Mouse (Mus musculus) midbrain, embryonic 16.5 days (tissue): Measurements from ENCODE around the gene Fmo5. TPM values are rescaled to one million over a fixed set of nuclear protein-coding genes. Genes with fewer than 3 reads are reported as not detected.

Experiments
- ATAC-seq: fragments of 200-750 bp; cut with Nextera tagmentation; 2 replicates; pipeline ENCODE4 v1.8.0; 2017; ENCODE audit warnings: moderate TSS enrichment
- H3K27ac ChIP-seq: fragments of 300-500 bp; sonication (generic); 2 replicates; pipeline ENCODE4 v1.5.1; 2014; ENCODE audit warnings: mild to moderate bottlenecking, low read length, mixed read lengths
- H3K27me3 ChIP-seq: fragments of 300-500 bp; sonication (generic); 2 replicates; pipeline ENCODE4 v1.6.1; 2014; ENCODE audit warnings: low read depth, low read length, mixed read lengths; ENCODE audit not compliant: control insufficient read depth, insufficient read depth
- H3K36me3 ChIP-seq: fragments of 300-500 bp; sonication (generic); 2 replicates; pipeline ENCODE4 v1.6.1; 2014; ENCODE audit warnings: mild to moderate bottlenecking, low read length, moderate library complexity, mixed read lengths; ENCODE audit not compliant: control insufficient read depth, insufficient read depth
- H3K4me1 ChIP-seq: fragments of 300-500 bp; sonication (generic); 2 replicates; pipeline ENCODE4 v1.6.1; 2014; ENCODE audit warnings: mild to moderate bottlenecking, low read length, mixed read lengths; ENCODE audit not compliant: control insufficient read depth, insufficient read depth
- H3K4me2 ChIP-seq: fragments of 300-500 bp; sonication (generic); 2 replicates; pipeline ENCODE4 v1.6.1; 2014; ENCODE audit warnings: mild to moderate bottlenecking, low read length, mixed read lengths
- H3K4me3 ChIP-seq: fragments of 300-500 bp; sonication (generic); 2 replicates; pipeline ENCODE4 v1.5.1; 2014; ENCODE audit warnings: low read depth, mild to moderate bottlenecking, low read length, moderate library complexity, mixed read lengths
- H3K9ac ChIP-seq: fragments of 300-500 bp; sonication (generic); 2 replicates; pipeline ENCODE4 v1.6.1; 2014; ENCODE audit warnings: low read depth, low read length, mixed read lengths
- H3K9me3 ChIP-seq: fragments of 300-500 bp; sonication (generic); replicated peaks from 2 replicates; pipeline ENCODE4 v1.6.1; 2014; ENCODE audit warnings: mild to moderate bottlenecking, low read length, mixed read lengths; ENCODE audit not compliant: control insufficient read depth, poor library complexity, severe bottlenecking
- WGBS: fragments of 180-500 bp; shearing (Covaris S2); extraction: QIAGEN DNeasy Blood & Tissue Kit; methylation state at CpG from one replicate; pipeline ENCODE4 v1.1.7; 2014; 5-methylcytosine and 5-hydroxymethylcytosine counted together
- polyA plus RNA-seq: library from polyadenylated mRNA; unstranded; fragments of >200 nt; fragmentation: Nextera tagmentation; extraction: Ambion mirVana; gene quantifications from 2 replicates; pipeline ENCODE4 v1.2.1, GENCODE M21; 2015

The Fmo5 gene
- polyA plus RNA-seq, 1 experiment from 2014 or later = 0.70 TPM

DNA sequence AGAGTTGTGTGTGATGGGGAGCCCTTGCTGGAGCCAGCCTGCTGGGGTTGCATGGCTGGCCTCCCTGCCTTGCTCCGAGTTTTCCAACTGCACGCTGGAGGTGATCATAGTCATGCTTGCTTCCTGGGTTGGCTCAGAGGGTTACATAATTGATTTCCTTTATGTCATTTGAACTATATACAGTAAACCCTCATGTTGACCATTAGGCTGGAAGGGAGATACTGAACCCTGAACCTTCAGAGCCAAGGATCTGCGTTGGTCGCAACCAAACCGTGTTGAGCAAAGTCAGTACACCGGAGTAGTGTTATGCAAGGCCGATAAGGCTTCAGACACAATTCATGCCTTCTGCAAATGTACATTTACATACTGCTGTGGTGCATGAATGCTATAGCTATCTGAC, 711 bp upstream of the Fmo5 start:
- no peak overlapping the region for H3K4me3 ChIP-seq
- no peaks in the 10 kb centered on the region for H3K27me3 ChIP-seq
- H3K27ac ChIP-seq = no peak overlapping the region
- no peak for ATAC-seq
- H3K9me3 ChIP-seq = no peaks in the 10 kb centered on the region
- WGBS = 82% methylated on average over 7 of the region's 7 CpGs
- H3K9ac ChIP-seq = no peak overlapping the region
- H3K36me3 ChIP-seq = no peaks in the 10 kb centered on the region
- no peaks in the 10 kb centered on the region for H3K4me1 ChIP-seq
- H3K4me2 ChIP-seq = no peak overlapping the region

DNA sequence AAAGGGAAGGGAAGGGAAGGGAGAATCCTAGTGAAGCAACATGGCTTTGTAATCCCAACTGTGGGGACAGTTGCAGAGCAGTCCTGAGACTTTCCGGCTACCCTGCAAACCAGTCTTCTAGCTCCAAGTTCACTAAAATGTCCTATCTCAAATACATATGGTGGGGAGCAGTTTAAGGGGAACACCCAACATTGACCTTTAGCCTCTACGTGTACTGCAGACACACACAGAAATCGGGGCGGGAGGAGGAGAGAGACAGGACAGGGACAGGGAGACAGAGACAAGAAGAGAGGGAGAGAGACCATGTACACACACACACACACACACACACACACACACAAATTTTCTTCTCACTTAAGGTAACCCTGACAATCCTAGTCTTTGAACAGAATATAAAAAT, 1.3 kb downstream of the Fmo5 start:
- whole genome bisulfite sequencing = 88% methylated on average over 4 of the region's 4 CpGs
- Histone ChIP-seq H3K9me3 (no peaks in the 10 kb centered on the region), H3K27me3 (no peaks in the 10 kb centered on the region), H3K4me2 (no peak overlapping the region), H3K36me3 (no peaks in the 10 kb centered on the region), H3K4me3 (no peak overlapping the region), H3K27ac (no peak overlapping the region), H3K9ac (no peak overlapping the region), H3K4me1 (no peaks in the 10 kb centered on the region)
- ATAC-seq = no peak

DNA sequence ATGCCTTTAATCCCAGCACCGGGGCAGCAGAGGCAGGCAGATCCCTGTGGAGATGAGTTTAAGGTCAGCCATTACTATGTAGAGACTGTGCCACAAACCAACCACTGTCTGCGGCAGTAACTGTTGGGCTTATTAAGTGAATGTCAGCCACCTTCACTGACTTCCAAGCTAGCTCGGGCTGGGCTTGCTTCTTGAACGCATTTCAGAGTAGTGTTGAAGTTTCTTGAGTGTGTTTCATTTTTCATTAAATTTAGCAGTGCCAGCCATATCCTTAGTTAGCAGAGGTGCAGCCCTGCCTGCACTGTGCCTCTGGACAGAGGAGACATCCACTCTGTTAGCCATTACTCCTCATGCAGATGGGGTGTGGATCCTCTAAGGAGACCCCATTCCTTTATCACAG, 2.1 kb downstream of the Fmo5 start:
- WGBS = 94% methylated on average over 4 of the region's 4 CpGs
- no peaks in the 10 kb centered on the region for H3K27me3 ChIP-seq
- no peak for ATAC-seq
- no peak overlapping the region for H3K27ac ChIP-seq
- H3K9ac ChIP-seq = no peak overlapping the region
- no peaks in the 10 kb centered on the region for H3K9me3 ChIP-seq
- H3K36me3 ChIP-seq = no peaks in the 10 kb centered on the region
- H3K4me2 ChIP-seq = no peak overlapping the region
- H3K4me1 ChIP-seq = no peaks in the 10 kb centered on the region
- H3K4me3 ChIP-seq = no peak overlapping the region

- ATAC-seq = no peak
- Histone ChIP-seq H3K9me3 (no peaks in the 10 kb centered on the region), H3K27me3 (no peaks in the 10 kb centered on the region), H3K9ac (no peak overlapping the region), H3K4me1 (no peaks in the 10 kb centered on the region), H3K4me2 (no peak overlapping the region), H3K4me3 (no peak overlapping the region), H3K36me3 (no peaks in the 10 kb centered on the region), H3K27ac (no peak overlapping the region)
- 92% methylated on average over 8 of the region's 8 CpGs for WGBS
Observed at GRCm38 (mm10) chr3:97631258-97631860, 2.8 kb downstream of the Fmo5 start.

- 83% methylated on average over 4 of the region's 4 CpGs for whole genome bisulfite sequencing
- H3K4me2 ChIP-seq = no peak overlapping the region
- H3K9me3 ChIP-seq = no peaks in the 10 kb centered on the region
Observed at GRCm38 (mm10) chr3:97633456-97633855, 4.9 kb downstream of the Fmo5 start.

GRCm38 (mm10) chr3:97634288-97634761, 5.7 kb downstream of the Fmo5 start:
- Histone ChIP-seq H3K9me3 (no peaks in the 10 kb centered on the region), H3K9ac (no peak overlapping the region), H3K27ac (no peak overlapping the region), H3K4me2 (no peak overlapping the region), H3K36me3 (no peaks in the 10 kb centered on the region), H3K4me1 (no peaks in the 10 kb centered on the region), H3K27me3 (no peaks in the 10 kb centered on the region), H3K4me3 (no peak overlapping the region)
- ATAC-seq = no peak
- 82% methylated on average over 3 of the region's 3 CpGs for WGBS

More at GRCm38 (mm10) chr3:97633456-97633855, 4.9 kb downstream of the Fmo5 start:
- Histone ChIP-seq H3K36me3 (no peaks in the 10 kb centered on the region), H3K4me3 (no peak overlapping the region), H3K27ac (no peak overlapping the region), H3K27me3 (no peaks in the 10 kb centered on the region), H3K4me1 (no peaks in the 10 kb centered on the region), H3K9ac (no peak overlapping the region)
- no peak for ATAC-seq

GRCm38 (mm10) chr3:97641396-97641795, 12.8 kb downstream of the Fmo5 start:
- Histone ChIP-seq H3K4me1 (no peaks in the 10 kb centered on the region), H3K4me3 (no peak overlapping the region), H3K9me3 (no peaks in the 10 kb centered on the region), H3K36me3 (no peaks in the 10 kb centered on the region), H3K27me3 (no peaks in the 10 kb centered on the region), H3K27ac (no peak overlapping the region), H3K9ac (no peak overlapping the region), H3K4me2 (no peak overlapping the region)
- WGBS = 89% methylated on average over 4 of the region's 4 CpGs
- ATAC-seq = no peak

DNA sequence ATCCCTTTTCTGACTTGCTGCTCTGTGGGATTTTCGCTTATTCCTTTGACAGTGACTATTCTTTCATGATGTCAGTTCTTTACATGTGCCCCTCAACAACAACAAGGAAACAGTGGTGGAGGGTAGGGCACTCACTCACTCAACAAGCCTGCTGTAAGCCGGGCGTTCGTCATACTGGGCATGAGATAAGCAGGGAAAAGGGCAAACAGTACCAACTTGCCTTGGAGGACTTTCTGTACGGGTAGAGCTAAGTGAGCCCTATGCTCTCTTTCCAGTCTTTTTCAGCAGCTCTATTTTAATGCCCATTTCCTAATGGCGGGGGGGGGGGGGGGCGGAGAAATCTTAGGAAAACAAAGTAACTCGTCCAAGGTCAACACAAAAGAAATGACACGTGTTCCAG, 13.4 kb downstream of the Fmo5 start:
- no peaks in the 10 kb centered on the region for H3K9me3 ChIP-seq
- WGBS = 85% methylated on average over 9 of the region's 9 CpGs
- H3K27ac ChIP-seq = no peak overlapping the region
- no peaks in the 10 kb centered on the region for H3K4me1 ChIP-seq
- no peak overlapping the region for H3K4me3 ChIP-seq
- H3K4me2 ChIP-seq = no peak overlapping the region
- H3K9ac ChIP-seq = no peak overlapping the region
- H3K27me3 ChIP-seq = no peaks in the 10 kb centered on the region
- no peaks in the 10 kb centered on the region for H3K36me3 ChIP-seq
- no peak for ATAC-seq

DNA sequence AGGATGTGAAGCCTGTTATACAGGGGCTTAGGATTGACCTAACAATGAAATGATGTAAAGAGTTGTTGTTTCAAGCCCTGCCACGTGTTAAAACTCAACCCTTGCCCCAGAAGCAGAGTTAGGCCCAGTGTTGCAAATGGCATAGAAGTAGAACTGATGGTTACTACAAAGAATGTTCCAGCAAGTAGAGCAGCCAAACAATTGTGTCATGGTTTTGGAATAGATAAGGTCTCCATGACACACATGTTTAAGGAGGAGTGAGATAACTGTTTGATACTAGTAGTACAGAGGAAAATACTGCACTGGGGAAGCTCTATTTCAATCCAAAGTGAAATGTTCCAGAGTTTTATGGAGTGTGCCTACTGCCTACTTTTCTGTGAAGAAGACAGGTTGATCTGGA, 19.9 kb downstream of the Fmo5 start:
- 32% methylated on average over 1 of the region's 1 CpGs for WGBS
- Histone ChIP-seq H3K27me3 (no peaks in the 10 kb centered on the region), H3K4me2 (no peak overlapping the region), H3K9me3 (no peaks in the 10 kb centered on the region), H3K9ac (no peak overlapping the region), H3K36me3 (no peaks in the 10 kb centered on the region), H3K4me1 (no peaks in the 10 kb centered on the region), H3K27ac (no peak overlapping the region), H3K4me3 (no peak overlapping the region)
- no peak for ATAC-seq
